8 mouse cellular contexts compared by ENCODE assay signal in the genomic region with DNA sequence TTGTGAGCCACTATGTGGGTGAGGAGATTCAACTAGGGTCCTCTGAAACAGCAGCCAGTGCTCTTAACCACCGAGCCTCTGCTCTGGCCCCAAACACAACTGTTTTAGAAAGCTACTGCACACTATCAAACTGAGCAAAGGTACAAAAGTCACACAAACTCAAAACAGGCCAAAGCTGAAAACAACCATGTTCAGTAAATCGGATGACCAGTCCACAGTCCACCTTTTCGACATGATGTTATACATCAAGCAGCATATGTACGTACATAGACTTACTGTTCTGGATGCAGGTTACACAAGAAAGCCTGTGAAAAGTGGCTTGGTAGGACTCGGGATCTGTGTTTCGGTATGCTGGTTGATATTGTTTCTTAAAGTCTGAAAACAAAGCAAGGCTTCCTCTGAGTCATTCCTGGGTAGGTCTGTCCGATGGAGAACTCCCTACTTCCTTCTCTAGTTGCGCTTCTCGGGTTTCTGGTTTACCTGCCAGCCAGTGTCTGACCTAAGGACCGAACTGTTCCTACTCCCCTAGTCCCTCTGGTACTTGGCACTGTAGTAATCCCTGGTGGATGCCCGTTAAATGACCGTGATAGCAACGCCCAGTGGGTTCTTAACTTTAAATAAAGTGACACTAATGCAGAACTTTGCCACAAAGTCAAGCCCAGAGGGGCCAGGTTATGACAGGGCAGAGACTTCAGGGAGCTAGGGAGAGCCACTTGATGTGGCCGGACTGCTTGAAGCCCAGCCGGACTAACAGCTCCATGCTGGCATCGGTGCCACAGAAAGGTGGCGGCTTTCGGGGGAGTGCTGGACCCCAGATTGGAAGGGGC. TPM values are rescaled to one million over a fixed set of nuclear protein-coding genes. Genes with fewer than 3 reads are reported as not detected.
DNase-seq lines count a peak whose midpoint lies in the region; ATAC-seq and TF ChIP-seq lines count a peak whose summit lies in the region.

No protein-coding gene starts in this region.

- H3K27me3 ChIP-seq in hindbrain, embryonic 12.5 days, result no peaks in the 10 kb centered on the region

- H3K4me3 ChIP-seq in left cerebral cortex, adult 2 months, result peak overlapping the region; percentile 67
- H3K4me3 ChIP-seq in brown adipose tissue, adult 24 weeks (ENCODE audit: insufficient read depth, low read depth, low read length), result peak overlapping the region; percentile 76
- peak overlapping the region; percentile 54 for H3K4me3 ChIP-seq in hindbrain, embryonic 12.5 days

- whole genome bisulfite sequencing in hindbrain, embryonic 12.5 days, result 26% methylated on average over 18 of the region's 18 CpGs

- no peaks in the 10 kb centered on the region for H3K9me3 ChIP-seq in hindbrain, embryonic 12.5 days (replicated peaks)

- peak overlapping the region; percentile 65 for H3K27ac ChIP-seq in left cerebral cortex, adult 2 months
- H3K27ac ChIP-seq in brown adipose tissue, adult 24 weeks (replicated peaks; ENCODE audit: low read depth, low read length), result peak overlapping the region; percentile 69
- H3K27ac ChIP-seq in hindbrain, embryonic 12.5 days, result no peak overlapping the region

- TF ChIP-seq CTCF in left cerebral cortex, adult 2 months (IDR thresholded peaks at IDR 0.05), result no peak

- H3K4me2 ChIP-seq in hindbrain, embryonic 12.5 days (replicated peaks), result peak overlapping the region; percentile 64

- ATAC-seq in hindbrain, embryonic 12.5 days (ENCODE audit: low FRiP score), result peak; percentile 80

- intact Hi-C loops in left cerebral cortex, adult 2 months (cut with DNase I), result no loop called here
- intact Hi-C loops in left cerebral cortex, postnatal 36 days (cut with DNase I), result no loop called here

- peaks cover 2% of the 10 kb centered on the region; the same call in 1 of the 2 replicates for H3K4me1 ChIP-seq in brown adipose tissue, adult 24 weeks (ENCODE audit: control insufficient read depth, insufficient read depth, insufficient read length, low read length)
- H3K4me1 ChIP-seq in hindbrain, embryonic 12.5 days, result peaks cover 8% of the 10 kb centered on the region

- DNase-seq in left cerebral cortex, adult 2 months (ENCODE audit: extremely low spot score in 1 of 2, low spot score in 2 of 2), result no peak
- no peak for DNase-seq in left cerebral cortex, postnatal 36 days (ENCODE audit: low spot score in 2 of 2)
- DNase-seq in mesoderm, embryonic 11.5 days (ENCODE audit: low read depth, low spot score), result peak; percentile 13
- no peak for DNase-seq in cerebellum, adult 8-10 months
- no peak for DNase-seq in ovary, postnatal 10 days (ENCODE audit: low spot score)
- DNase-seq in right cerebral cortex, adult 18-20 months, result no peak

- peak overlapping the region; percentile 69 for H3K9ac ChIP-seq in hindbrain, embryonic 12.5 days

- peaks cover under 1% of the 10 kb centered on the region for H3K36me3 ChIP-seq in hindbrain, embryonic 12.5 days

RNA-seq across cellular contexts. Expression of gene Srpr, which starts 0.8 kb away (rescaled TPM):
- total RNA-seq in left cerebral cortex, adult 2 months (2021), result 10 to 100 TPM; 60.7 to 69.9 TPM
- 10 to 100 TPM; 61.3 to 65.0 TPM for total RNA-seq in left cerebral cortex, postnatal 36 days (2021)
- 50.6 and 71.3 TPM in 2 replicates for polyA plus RNA-seq in brown adipose tissue, adult 24 weeks (2012; ENCODE audit: insufficient read depth, insufficient read length, missing spikeins)
- polyA plus RNA-seq in hindbrain, embryonic 12.5 days (2016; fragmentation: Nextera tagmentation; extraction: Ambion mirVana), result 90.6 and 94.2 TPM in 2 replicates

RNA-seq across cellular contexts. Expression of gene Tirap, which starts 0.9 kb away (rescaled TPM):
- total RNA-seq in left cerebral cortex, adult 2 months (2021), result 1 to 10 TPM; 1.1 to 2.1 TPM
- 1 to 10 TPM; 1.6 to 2.4 TPM for total RNA-seq in left cerebral cortex, postnatal 36 days (2021)
- 2.8 and 5.9 TPM in 2 replicates for polyA plus RNA-seq in brown adipose tissue, adult 24 weeks (2012; ENCODE audit: insufficient read depth, insufficient read length, missing spikeins)
- polyA plus RNA-seq in hindbrain, embryonic 12.5 days (2016; fragmentation: Nextera tagmentation; extraction: Ambion mirVana), result 11.9 and 13.4 TPM in 2 replicates

RNA-seq across cellular contexts. Expression of gene Foxred1, which starts 11.7 kb away (rescaled TPM):
- total RNA-seq in left cerebral cortex, adult 2 months (2021), result 10 to 100 TPM; 33.4 to 36.4 TPM
- 10 to 100 TPM; 32.4 to 41.2 TPM for total RNA-seq in left cerebral cortex, postnatal 36 days (2021)
- polyA plus RNA-seq in brown adipose tissue, adult 24 weeks (2012; ENCODE audit: insufficient read depth, insufficient read length, missing spikeins), result 95.2 and 117 TPM in 2 replicates
- polyA plus RNA-seq in hindbrain, embryonic 12.5 days (2016; fragmentation: Nextera tagmentation; extraction: Ambion mirVana), result 45.7 and 50.4 TPM in 2 replicates

RNA-seq across cellular contexts. Expression of gene Dcps, which starts 23.3 kb away (rescaled TPM):
- 10 to 100 TPM; 17.5 to 17.7 TPM for total RNA-seq in left cerebral cortex, adult 2 months (2021)
- total RNA-seq in left cerebral cortex, postnatal 36 days (2021), result 10 to 100 TPM; 16.4 to 16.7 TPM
- 12.6 and 17.4 TPM in 2 replicates for polyA plus RNA-seq in brown adipose tissue, adult 24 weeks (2012; ENCODE audit: insufficient read depth, insufficient read length, missing spikeins)
- 73.1 and 73.8 TPM in 2 replicates for polyA plus RNA-seq in hindbrain, embryonic 12.5 days (2016; fragmentation: Nextera tagmentation; extraction: Ambion mirVana)
